Mouse (Mus musculus): ENCODE data around the gene Dct.
A peak's percentile ranks its signal among the peaks of the same experiment; 100 is the strongest.

The Dct gene

DNA sequence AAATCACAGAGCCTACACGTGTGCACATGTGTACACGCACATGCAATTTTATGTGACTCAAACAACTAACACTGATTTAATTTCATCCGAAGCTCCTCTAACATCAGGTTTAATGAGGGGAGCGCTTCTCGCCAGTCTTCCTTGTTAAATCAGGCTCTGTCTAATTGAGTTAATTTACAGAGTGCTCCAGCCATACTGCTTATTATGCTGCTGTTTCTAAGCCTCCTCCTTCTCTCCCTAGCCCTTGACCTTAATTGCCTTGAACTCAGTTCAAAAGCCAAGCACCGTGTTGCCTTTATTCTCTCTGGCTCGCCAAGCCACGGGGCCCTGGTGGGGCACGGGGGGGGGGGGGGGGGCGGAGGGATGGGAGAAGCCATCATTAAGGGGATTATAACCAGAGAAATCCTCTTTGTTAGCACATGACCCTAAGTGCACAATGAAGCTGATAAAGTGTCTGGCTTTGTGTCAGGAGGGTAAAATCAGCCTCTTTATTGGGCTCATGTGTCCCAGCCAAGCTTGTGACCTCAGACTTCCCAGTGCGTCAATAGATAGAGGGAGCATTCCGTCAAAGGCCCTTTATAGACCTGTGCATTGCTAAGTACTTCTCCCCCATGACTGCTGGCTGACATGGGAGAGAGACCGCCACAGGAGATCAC lies at the start of gene Dct:
Dct (minus strand) TSS at position 270 of the 656 bp plus-strand sequence.
- DNase-seq (ENCODE audit: extremely low read depth, insufficient read length, low spot score): no peak

DNA sequence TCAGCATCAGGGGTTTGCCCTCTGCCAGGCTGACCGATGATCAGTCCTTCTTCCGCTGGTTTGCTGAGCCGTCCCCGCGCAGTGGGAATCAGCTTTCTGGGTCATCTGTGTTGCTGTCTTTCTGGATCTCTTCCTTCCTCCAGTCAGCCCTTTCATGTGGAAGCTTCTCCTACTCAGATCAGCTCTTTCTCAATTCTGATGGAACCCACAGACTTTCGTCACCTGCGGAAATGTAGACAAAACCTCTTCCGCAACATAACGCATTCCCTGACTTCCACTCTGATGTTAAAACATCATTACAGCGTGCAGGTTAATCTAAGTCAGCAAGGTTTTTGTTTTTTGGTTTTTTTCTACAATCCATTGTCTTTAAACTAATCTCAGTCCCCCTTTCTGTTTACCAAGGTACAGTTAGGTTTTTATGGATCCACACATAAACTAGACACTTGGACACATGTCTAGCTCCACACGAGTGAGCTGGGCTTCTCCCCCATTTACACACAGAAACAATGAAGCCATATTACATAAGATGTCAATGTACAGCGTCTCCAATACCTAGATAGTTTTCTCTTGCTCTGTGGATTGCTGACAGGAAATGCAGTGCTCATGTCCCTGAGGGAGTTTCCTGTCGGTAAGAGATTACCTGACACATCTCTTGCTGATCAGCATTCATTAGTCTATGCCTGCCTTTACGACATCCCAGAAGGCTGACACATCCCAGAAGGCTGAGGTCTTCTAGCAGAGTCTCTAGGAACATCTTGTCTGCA lies 49.4 kb upstream of the Dct start:
- no peak for DNase-seq (ENCODE audit: extremely low read depth, insufficient read length, low spot score)

DNA sequence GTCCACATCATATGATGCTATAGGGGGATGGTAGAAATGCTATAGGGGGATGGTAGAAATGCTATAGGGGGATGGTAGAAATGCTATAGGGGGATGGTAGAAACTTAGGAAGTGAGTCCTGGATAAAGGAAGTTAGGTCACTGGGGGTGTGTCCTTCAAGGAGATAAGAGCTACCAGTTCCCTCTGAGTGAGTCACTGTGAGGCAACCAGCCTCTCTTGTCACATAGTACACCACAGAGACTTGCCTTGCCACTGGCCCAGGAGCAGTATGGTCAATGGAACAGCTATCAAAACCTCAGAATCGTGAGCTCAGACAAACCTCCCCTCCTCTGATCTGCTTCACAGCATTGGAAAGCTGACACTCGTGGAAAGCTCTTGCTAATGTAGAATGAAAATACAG lies 46.2 kb upstream of the Dct start:
- no peak for DNase-seq (ENCODE audit: extremely low read depth, insufficient read length, low spot score)

DNA sequence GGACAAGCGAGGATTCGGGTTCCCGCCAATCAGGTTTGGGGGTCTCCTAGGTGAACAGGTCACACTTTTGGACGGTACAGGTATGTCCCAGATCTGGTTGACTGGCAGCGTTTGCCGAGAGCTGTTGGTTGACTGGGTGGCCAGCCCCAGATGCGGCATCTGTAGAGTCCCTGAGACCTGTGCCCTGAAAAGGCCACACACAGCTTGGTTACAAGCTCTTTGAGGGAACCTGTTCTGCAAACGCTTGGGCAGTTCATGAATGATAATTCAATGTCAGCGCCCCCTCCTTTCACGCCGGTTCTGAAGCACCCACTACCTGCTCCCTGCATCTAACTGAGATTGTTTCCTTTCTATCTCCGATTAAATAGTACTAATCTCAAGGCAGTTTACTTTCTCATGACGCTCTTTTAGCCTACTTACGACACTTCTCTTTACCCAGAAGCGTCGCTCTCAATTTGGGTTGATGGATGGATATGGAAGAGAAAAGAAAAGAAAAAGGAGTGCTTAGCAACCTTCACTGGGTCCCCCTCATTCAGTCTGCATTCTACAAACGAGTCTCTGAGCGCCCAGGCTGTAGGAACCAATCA lies 37.9 kb upstream of the Dct start:
- DNase-seq (ENCODE audit: extremely low read depth, insufficient read length, low spot score): no peak

DNA sequence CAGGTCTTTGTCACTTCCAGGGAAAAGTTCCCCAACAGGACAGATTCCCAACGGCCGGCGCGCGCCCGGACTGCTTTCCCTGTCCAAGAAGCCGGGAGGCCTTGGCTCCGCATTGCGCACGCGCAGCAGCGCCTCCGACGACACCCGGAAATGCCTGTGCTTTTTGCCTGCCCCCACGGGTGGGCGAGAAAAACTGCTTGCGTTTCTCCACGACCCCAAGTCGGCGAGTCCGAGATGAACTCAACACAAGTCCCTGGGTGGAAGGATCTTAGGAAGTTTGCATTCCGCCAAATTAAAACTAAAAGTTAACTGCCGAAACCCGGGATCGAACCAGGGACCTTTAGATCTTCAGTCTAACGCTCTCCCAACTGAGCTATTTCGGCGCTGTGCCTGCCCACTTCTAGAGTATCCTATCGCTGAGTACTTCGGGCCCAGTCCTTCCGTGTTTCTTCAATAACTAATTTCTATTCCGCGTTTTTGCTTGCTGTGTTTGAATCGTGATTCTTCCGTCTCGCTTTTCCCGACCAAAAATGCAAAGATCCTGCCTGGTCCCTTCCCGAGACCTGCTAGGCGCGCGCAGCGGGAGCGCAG lies 37.3 kb upstream of the Dct start:
- DNase-seq (ENCODE audit: extremely low read depth, insufficient read length, low spot score): peak; percentile 85

DNA sequence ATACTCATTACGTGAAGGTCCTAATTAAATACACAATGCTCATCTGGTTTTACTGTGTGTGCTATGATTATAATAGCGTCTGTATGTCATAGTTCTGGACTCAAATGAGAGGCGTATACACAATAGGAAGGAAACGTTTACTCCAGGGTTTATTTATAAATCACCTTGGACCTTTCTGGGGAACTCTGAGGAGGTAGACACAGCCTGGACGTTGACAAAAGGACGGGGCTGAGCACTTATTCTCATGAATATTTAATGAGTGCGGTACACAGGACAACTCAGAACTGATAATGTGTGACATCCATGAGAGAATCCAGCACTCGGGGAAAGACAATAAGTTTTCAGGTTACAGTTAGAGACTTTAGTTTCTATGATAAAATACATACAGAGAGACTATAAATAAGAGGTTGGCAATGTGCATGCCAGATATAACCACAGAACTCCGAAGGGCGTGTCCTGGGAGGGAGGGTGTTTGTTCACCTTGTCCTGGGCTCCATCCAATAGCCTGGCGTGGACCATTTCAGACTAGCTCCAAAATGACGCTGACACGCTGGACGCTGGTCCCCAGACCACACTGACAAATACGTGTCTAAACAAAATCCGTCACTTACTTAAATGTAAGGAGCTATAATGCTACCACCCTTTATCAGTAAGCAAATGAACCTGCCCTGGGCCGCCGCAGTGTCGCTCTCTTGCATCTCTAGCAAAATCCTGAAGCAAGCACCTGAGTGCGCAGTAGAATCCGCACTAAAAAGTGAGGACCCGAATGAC lies 36.6 kb upstream of the Dct start:
- no peak for DNase-seq (ENCODE audit: extremely low read depth, insufficient read length, low spot score)

DNA sequence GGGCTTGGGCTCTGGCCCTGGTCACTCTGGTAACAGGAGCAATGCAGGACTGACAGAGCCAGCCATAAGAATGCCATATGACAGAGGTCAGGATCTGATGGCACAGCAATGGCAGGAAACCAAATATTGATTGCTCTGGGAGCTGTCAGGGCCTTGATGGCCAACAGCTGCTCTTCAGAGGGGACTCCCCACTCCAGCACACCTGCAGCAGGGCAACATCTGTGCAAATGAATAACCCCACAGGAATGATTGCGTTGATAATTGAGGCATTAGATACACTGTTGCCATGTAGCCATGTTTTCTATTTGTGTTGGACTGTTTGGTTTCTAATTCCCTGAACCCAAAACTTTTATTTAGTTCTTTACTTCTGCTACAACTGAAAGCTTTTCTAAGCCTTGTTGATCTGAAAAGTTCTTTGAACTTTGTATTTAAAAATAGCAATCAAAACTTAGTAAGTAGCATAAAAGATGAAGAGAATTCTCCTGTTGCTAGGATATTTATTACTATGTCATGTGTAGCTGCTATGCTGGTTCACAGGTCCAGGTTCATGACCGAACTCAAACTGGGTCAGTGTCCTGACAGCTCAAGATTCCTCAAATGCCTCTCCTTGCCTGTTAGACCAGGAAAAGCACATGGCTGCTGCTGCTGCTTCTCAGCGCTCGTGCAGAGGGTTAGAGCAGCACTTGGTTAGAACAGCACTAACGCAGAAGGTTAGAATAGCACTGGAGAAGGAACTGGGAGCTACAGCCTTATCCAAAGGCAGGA lies 34.4 kb upstream of the Dct start:
- no peak for DNase-seq (ENCODE audit: extremely low read depth, insufficient read length, low spot score)

DNA sequence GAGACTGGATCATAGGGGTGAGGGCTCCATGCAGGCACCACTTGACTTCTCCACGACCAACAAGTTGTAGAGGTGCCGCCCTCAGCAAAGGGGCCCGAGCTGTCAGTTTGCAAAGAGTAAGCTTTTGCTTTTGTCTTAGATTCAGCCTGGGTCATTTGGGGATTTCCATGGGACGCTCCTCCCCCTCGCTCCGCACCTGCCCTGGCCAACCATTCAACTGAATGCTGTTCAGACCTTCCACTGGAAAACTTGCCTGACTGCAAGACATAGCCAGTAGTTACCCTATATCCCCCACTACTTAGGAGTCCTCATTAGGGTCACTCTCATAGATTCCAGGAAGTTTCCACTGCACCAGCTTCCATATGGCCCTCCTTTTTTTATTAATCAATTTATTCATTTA lies 31.8 kb upstream of the Dct start:
- DNase-seq (ENCODE audit: extremely low read depth, insufficient read length, low spot score): no peak

DNA sequence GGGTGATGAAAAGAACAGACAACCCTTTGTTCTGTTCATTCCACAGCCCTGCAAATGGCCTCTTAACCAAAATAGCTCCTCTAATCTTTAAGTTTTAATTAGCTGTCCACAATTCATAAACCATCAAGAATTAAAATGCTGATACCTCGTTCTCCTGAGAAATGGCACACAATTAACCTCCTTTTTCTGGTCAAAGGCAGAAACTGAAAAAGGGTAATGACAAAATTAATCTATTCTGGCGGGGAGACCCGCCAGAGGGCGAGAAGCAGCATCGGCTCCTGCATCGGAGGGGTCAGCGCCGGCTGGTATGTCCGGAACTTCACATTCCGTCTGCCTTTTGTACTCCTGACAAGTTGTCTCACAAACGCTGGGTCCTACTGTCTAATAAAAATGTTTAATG lies 28.6 kb upstream of the Dct start:
- no peak for DNase-seq (ENCODE audit: extremely low read depth, insufficient read length, low spot score)

DNA sequence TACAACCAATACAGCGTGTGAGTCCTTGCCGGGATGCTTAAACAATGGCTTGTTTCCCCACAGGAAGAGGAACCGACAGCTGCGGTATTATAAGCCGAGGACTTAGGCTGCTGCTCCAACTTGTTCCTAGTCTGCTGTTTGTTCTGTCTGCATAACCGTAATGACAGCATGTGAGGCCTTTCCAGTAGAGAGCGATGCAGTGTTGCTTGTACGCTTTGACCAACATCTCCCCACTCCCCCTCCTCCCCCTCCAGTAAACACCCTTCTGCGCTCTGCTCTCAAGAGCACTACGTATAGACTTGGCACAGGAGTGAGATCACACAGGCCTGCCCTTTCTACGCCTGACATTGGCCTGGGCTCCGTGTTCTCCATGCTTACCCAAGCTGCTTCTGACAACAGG lies 18.1 kb upstream of the Dct start:
- DNase-seq (ENCODE audit: extremely low read depth, insufficient read length, low spot score): no peak

DNA sequence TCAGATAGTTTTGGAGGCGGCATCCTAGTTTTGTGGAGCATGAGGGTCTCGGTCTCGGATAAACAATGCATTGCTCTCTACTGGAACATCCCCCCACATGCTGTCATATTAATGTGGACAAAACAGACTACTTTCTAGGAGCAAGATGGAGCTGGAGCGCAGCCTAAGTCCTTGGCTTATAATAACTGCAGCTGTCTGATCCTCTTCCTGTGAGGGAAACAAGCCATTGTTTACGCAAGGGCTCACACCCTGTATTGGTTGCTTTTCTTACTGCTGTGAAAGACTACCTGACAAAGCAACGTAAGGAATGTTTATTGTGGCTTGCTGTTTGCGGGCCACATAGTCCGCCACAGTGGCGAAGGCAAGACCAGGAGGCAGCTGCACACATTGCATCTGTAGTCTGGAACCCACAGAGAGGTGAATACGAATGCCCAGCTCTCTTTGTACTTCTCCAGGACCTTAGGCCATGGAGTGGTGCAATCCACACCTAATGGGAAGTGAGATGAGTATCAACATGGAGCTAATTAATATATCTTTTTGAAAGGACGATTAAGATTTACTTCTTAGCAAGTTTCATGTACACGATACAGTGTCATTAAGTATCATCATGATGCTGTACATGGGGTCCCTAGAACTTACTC lies 17.5 kb upstream of the Dct start:
- DNase-seq (ENCODE audit: extremely low read depth, insufficient read length, low spot score): no peak

DNA sequence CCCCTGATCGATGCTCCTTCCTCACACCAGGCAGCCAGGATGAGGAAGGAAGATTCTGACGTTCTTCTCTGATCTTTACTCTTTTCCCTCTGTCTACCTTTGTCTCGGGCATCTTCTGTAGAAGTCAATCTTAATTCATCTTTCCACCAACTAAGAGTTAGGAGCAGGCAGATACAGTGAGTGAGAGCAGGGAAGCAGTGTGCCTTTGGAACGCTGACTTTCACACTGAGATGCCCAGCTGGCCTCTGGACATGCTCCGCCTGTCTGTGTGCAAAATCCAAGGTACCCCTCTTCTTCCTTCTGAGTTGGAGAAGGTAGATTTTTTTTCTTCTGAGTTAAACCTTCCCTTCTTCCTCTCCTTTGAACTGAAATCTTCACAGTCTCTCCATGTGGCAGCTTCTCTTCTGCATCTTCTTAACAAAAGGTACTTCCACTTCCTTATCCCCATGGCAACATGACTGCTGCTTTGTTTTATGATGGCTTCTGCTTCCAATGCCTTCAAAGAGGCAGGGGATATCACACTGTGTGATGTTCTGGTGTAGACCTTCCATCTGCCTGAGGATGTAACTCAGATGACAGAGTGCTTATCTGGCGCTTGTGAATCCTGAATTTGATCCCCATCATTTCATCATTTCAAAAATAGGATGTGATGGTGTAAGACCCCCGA lies 9.9 kb upstream of the Dct start:
- DNase-seq (ENCODE audit: extremely low read depth, insufficient read length, low spot score): no peak

DNA sequence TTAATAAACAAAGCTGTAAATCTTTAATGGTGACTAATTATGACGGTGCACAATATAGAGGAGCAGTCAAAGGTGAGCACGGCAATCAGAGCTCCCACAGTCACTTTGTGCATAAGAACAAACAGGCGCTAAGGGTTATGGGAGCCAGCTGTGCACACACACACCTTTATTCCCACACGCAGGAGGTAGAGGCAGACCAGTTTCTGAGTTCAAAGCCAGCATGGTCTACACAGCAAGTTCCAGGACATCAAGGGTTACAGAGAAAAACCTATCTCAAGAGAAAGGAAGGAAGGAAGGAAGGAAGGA lies 6.5 kb upstream of the Dct start:
- DNase-seq (ENCODE audit: extremely low read depth, insufficient read length, low spot score): no peak

DNA sequence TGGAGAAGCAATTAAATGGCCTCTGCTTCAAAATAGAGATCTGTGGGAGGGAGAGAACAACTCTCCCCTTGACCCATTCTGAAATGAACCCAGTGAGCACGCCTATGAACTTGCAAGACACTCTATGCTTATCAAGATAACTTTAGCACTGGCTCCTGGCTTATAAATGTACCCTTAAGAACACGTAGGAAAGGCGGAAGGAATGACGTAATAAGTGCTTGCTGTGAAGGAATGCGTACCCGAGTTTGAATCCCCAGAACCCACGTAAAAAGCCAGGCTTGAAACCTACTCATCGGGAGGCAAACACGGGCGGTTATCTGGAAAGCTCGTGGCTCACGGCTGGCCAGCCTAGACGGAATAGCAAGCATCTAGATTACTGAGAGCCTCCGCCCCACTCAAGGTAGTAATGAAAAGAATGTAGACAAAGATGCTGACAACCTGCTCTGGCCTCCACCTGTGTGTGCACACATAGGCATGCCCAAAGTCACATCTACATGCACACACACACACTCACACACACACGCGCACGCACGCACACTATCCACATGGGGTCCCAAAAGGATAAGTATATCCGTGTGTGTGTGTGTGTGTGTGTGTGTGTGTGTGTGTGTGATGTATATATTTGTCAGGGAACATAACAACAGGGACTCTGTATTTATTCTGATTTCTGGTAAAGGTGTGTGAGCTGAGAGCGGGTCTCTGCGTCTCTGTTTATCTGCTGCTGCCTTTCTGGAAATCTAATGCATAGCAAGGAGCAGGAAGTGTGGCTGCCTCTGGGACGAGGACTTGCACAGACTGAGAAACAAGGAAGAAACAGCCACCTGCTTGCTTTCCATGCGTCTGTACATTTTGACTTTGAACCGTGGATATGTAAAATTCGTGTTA lies 5.9 kb upstream of the Dct start:
- DNase-seq (ENCODE audit: extremely low read depth, insufficient read length, low spot score): no peak

DNA sequence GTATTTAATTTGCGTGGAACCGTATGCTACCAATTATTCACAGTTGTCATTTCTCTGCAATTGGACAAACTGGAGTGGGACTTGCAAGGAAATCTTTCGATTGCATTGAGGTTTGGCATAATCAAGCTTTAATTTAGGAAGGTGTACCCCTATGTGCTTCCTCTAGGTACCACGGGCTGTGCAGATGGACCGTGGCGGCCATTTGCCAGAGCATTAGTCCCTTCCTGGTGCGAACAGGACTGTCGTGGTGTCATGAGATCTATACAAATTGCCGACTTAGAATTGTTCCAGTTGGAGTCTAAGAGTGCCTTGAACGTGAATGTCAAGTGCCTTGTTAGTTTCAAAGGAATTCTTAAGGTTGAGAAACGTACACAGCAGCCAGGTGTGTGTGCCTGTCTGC lies 726 bp upstream of the Dct start:
- no peak for DNase-seq (ENCODE audit: extremely low read depth, insufficient read length, low spot score)

DNA sequence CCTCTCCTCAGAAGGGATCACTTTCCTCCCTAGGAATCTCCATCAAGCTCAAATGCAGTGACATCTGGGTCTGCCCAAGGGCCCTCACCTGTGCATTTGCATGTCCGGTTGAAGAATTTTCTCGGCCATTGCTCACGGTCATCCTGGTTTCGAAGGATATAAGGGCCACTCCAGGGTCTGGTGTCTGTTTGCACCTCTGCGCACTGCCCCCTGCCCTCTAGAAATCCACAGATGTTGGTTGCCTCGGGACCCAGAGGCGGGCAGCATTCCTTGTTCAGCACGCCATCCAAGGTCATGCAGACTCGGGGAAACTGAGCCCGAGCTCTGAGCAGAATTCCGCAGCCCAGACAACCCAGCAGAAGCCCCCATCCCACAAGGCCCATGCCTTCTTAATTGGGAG lies 648 bp downstream of the Dct start:
- no peak for DNase-seq (ENCODE audit: extremely low read depth, insufficient read length, low spot score)

DNA sequence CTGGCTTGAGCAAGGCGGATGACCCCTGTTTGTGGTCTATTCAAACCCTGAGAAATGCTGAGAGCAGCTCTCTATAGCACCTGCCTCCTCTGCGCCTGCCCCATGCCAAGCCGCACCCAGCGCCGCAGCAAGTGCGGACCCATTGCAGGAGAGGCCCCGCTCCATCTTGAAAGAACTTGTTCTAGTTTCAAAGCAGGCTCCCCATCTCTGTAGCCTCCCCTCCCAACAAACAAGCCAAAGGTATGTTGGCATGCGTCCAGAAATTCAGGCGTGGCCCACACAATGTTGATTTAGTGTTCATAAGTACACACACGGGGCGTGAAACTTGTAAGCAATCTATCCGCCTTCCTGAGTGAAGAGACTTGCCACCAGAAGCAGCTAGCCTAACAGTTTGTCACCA lies 1.1 kb downstream of the Dct start:
- no peak for DNase-seq (ENCODE audit: extremely low read depth, insufficient read length, low spot score)

DNA sequence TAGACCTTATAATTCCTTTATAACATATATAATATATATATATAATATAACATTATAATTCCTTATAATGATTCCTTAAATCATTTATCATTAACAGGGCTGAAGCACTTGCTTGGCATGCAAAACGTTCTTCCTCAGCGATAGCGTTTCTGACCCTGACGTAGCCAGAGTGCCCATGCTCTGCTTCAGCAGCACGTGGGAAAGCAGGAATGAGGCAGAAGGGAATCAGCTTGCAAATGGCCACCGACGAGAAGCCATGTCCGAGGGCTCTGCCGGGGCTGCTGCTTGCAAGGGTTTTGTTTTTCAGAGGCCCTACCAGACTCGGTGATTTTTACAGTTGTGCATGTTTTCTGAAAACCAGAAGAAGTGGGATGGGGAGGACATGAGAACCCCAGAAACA lies 1.6 kb downstream of the Dct start:
- DNase-seq (ENCODE audit: extremely low read depth, insufficient read length, low spot score): no peak

All from 3134 (cell line).